Mouse (Mus musculus) neural tube, embryonic 13.5 days (tissue): ENCODE data around the gene Esyt1. TPM values are rescaled to one million over a fixed set of nuclear protein-coding genes. Genes with fewer than 3 reads are reported as not detected.
"Not testable (repeated sequence)": the region's sequence is repeated elsewhere in the genome, so short reads cannot be mapped to it uniquely, and the experiment has no call there.

ENCODE experiments used
- ATAC-seq: fragments of 200-750 bp; cut with Nextera tagmentation; 2 replicates; pipeline ENCODE4 v1.8.0; 2017; ENCODE audit warnings: low read depth, mild to moderate bottlenecking, moderate TSS enrichment, moderate library complexity
- H3K27ac ChIP-seq: fragments of 300-500 bp; sonication (generic); replicated peaks from 2 replicates; pipeline ENCODE4 v1.5.1; 2015; ENCODE audit warnings: moderate library complexity, mild to moderate bottlenecking, inconsistent platforms
- H3K27me3 ChIP-seq: fragments of 300-500 bp; sonication (generic); 2 replicates; pipeline ENCODE4 v1.6.1; 2015; ENCODE audit warnings: mild to moderate bottlenecking, inconsistent platforms
- H3K36me3 ChIP-seq: fragments of 300-500 bp; sonication (generic); 2 replicates; pipeline ENCODE4 v1.6.1; 2015; ENCODE audit warnings: mild to moderate bottlenecking, inconsistent platforms
- H3K4me1 ChIP-seq: fragments of 300-500 bp; sonication (generic); replicated peaks from 2 replicates; pipeline ENCODE4 v1.6.1; 2015; ENCODE audit warnings: inconsistent platforms
- H3K4me2 ChIP-seq: fragments of 300-500 bp; sonication (generic); 2 replicates; pipeline ENCODE4 v1.6.1; 2015; ENCODE audit warnings: inconsistent platforms, mild to moderate bottlenecking, moderate library complexity
- H3K4me3 ChIP-seq: fragments of 300-500 bp; sonication (generic); 2 replicates; pipeline ENCODE4 v1.5.1; 2015; ENCODE audit warnings: mild to moderate bottlenecking, inconsistent platforms
- H3K9ac ChIP-seq: fragments of 300-500 bp; sonication (generic); 2 replicates; pipeline ENCODE4 v1.6.1; 2015; ENCODE audit warnings: moderate library complexity, mild to moderate bottlenecking, inconsistent platforms
- H3K9me3 ChIP-seq: fragments of 300-500 bp; sonication (generic); 2 replicates; pipeline ENCODE4 v1.6.1; 2016; ENCODE audit warnings: inconsistent platforms
- WGBS: fragments of 180-500 bp; shearing (Covaris S2); methylation state at CpG from one replicate; pipeline ENCODE4 v1.1.7; 2015; 5-methylcytosine and 5-hydroxymethylcytosine counted together
- polyA plus RNA-seq: library from polyadenylated mRNA; unstranded; fragments of >200 nt; fragmentation: Nextera tagmentation; extraction: Ambion mirVana; gene quantifications from 2 replicates; pipeline ENCODE4 v1.2.1, GENCODE M21; 2015

Gene Esyt1
- polyA plus RNA-seq, 1 experiment from 2014 or later = 35.1 TPM

- H3K4me3 ChIP-seq = peak overlapping the region; percentile 82
- H3K9ac ChIP-seq = peak overlapping the region; percentile 97
- ATAC-seq = 0 out of 2 replicates have a peak, but pooled peaks have one; percentile 3
- peaks cover 27% of the 10 kb centered on the region for H3K4me1 ChIP-seq
- H3K36me3 ChIP-seq = peaks cover 26% of the 10 kb centered on the region
- H3K27ac ChIP-seq = peak overlapping the region; percentile 97
- H3K4me2 ChIP-seq = peak overlapping the region; percentile 86
- H3K9me3 ChIP-seq, H3K27me3 ChIP-seq: not testable (repeated sequence)
- 1% methylated on average over 30 of the region's 30 CpGs for WGBS
Measured at GRCm38 (mm10) chr10:128548051-128548791, 22.6 kb upstream of the Esyt1 start.

DNA sequence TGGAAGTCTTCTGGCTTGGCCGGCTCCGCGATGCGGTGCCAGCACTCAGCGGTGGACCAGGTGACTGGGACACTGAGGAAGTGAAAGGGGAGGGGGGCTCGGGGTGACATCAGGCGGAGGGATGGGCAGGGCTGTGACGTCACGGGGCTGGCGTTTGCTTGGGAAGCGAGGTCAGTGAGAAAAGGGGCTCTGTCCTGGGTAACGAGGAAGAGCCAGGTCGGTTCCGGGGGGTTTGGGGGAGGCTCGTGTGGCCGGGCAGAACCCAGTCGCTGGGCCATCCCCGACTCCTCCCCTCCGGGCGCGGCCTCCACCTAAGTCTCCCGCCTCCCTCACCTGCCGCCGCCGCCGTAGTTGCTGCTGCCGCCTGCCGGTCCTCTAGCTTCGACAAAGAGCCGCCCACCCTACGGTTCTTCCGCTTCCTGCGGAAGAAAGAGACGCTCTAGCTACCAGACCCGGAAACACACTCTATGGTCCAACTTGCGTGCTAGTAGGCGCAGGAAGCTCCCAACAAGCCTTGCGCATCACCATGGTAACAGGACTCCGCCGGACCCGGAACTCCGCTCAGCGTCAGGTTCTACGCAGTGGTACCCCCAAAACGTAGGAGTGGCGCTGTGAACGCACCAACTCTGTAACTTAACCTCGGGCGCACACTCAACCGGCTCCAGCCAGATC, 21.8 kb upstream of the Esyt1 start, which contains the start of gene Zc3h10:
Zc3h10 (minus strand) TSS at position 414 of the 672 bp plus-strand sequence.
- under 1% methylated on average over 38 of the region's 50 CpGs for WGBS
- H3K4me2 ChIP-seq = peak within 1 kb of the TSS; percentile 86
- H3K4me1 ChIP-seq = peaks cover 30% of the 10 kb centered on the region
- peak within 1 kb of the TSS; percentile 97 for H3K27ac ChIP-seq
- no peaks in the 10 kb centered on the region for H3K27me3 ChIP-seq
- H3K9ac ChIP-seq = peak within 1 kb of the TSS; percentile 97
- H3K4me3 ChIP-seq = peak within 1 kb of the TSS; percentile 82
- no peaks in the 10 kb centered on the region for H3K9me3 ChIP-seq
- H3K36me3 ChIP-seq = peaks cover 34% of the 10 kb centered on the region
- peak; percentile 91 for ATAC-seq

DNA sequence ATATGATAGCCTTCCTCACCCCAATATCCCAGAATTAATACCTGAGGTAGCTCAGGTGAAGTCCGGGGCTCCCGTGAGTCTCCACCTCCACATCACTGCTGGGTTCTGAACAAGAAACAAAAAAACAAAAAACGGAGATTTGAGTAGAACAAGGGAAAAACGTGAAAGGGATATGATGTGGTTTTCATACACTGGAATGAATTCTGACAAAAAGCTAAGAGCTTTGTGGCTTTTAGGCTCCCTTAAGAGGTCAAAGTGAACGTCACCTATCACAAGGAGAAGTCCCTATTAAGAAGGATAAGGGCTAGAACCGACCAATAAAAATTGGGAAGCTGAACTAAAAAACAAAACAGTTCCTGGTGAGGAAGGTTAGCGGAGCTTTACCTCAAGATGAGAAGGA, 21.1 kb upstream of the Esyt1 start:
- Histone ChIP-seq H3K9ac (peak overlapping the region; percentile 97), H3K27me3 (no peaks in the 10 kb centered on the region), H3K36me3 (peaks cover 40% of the 10 kb centered on the region), H3K9me3 (no peaks in the 10 kb centered on the region), H3K4me3 (peak overlapping the region; percentile 82), H3K4me2 (peak overlapping the region; percentile 86), H3K27ac (peak overlapping the region; percentile 97), H3K4me1 (peaks cover 30% of the 10 kb centered on the region)
- no peak for ATAC-seq
- WGBS = 28% methylated on average over 7 of the region's 7 CpGs

- peak overlapping the region; percentile 97; the same call in 1 of the 2 replicates for H3K9ac ChIP-seq
- H3K27ac ChIP-seq = peak overlapping the region; percentile 97; the same call in 1 of the 2 replicates
- H3K9me3 ChIP-seq = no peaks in the 10 kb centered on the region
- ATAC-seq = no peak
- peak overlapping the region; percentile 86 for H3K4me2 ChIP-seq
- H3K4me3 ChIP-seq = peak overlapping the region; percentile 82
- H3K4me1 ChIP-seq = peaks cover 30% of the 10 kb centered on the region
- 17% methylated on average over 4 of the region's 4 CpGs for WGBS
- no peaks in the 10 kb centered on the region for H3K27me3 ChIP-seq
- H3K36me3 ChIP-seq = peaks cover 43% of the 10 kb centered on the region
Measured at GRCm38 (mm10) chr10:128546361-128546760, 20.7 kb upstream of the Esyt1 start.

GRCm38 (mm10) chr10:128545570-128545898, 19.9 kb upstream of the Esyt1 start:
- ATAC-seq = no peak
- 94% methylated on average over 3 of the region's 3 CpGs for WGBS
- no peaks in the 10 kb centered on the region for H3K9me3 ChIP-seq

GRCm38 (mm10) chr10:128544674-128545569, 19.3 kb upstream of the Esyt1 start:
- Histone ChIP-seq H3K4me1 (peaks cover 30% of the 10 kb centered on the region), H3K27me3 (no peaks in the 10 kb centered on the region), H3K4me2 (no peak overlapping the region), H3K36me3 (peaks cover 48% of the 10 kb centered on the region), H3K4me3 (no peak overlapping the region), H3K9ac (no peak overlapping the region), H3K27ac (no peak overlapping the region), H3K9me3 (no peaks in the 10 kb centered on the region)
- 94% methylated on average over 37 of the region's 37 CpGs for WGBS
- no peak for ATAC-seq

More at GRCm38 (mm10) chr10:128545570-128545898, 19.9 kb upstream of the Esyt1 start:
- no peaks in the 10 kb centered on the region for H3K27me3 ChIP-seq
- no peak overlapping the region for H3K27ac ChIP-seq
- no peak overlapping the region for H3K9ac ChIP-seq
- peaks cover 48% of the 10 kb centered on the region for H3K36me3 ChIP-seq
- H3K4me1 ChIP-seq = peaks cover 30% of the 10 kb centered on the region
- no peak overlapping the region for H3K4me3 ChIP-seq
- H3K4me2 ChIP-seq = no peak overlapping the region

DNA sequence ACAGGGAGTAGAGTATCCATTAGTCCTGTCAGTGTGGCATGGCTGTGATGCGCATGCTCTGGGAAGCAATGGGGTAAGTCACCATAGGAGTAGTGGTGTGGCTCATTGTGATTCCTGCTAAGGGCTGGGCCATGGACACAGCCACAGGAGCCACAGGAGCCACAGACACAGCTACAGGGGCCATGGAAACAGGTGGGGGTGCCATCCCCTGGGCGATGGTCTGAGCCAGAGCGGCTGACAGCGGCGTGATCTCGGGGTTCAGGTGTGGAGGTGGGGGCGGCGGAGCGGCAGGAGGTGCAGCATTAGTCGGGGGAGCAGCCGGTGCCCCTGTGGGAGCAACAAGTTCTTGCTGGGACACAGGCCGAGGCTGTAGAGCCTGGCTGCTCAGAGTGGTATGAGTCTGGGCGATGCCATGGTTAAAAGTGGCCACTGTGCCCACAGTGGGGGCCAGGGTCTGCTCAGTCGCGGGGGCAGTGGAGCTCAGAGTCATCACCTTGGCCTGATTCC, 18.5 kb upstream of the Esyt1 start:
- ATAC-seq = no peak
- Histone ChIP-seq H3K4me1 (peaks cover 26% of the 10 kb centered on the region), H3K4me3 (no peak overlapping the region), H3K27me3 (no peaks in the 10 kb centered on the region), H3K9ac (no peak overlapping the region), H3K27ac (no peak overlapping the region), H3K9me3 (no peaks in the 10 kb centered on the region), H3K4me2 (no peak overlapping the region), H3K36me3 (peaks cover 48% of the 10 kb centered on the region)
- WGBS = 98% methylated on average over 15 of the region's 15 CpGs

- no peak overlapping the region for H3K27ac ChIP-seq
- H3K4me3 ChIP-seq = no peak overlapping the region
- 69% methylated on average over 2 of the region's 2 CpGs for WGBS
- peaks cover 48% of the 10 kb centered on the region for H3K36me3 ChIP-seq
- peaks cover 26% of the 10 kb centered on the region for H3K4me1 ChIP-seq
- H3K9ac ChIP-seq = no peak overlapping the region
- no peaks in the 10 kb centered on the region for H3K9me3 ChIP-seq
- H3K4me2 ChIP-seq = no peak overlapping the region
- H3K27me3 ChIP-seq = no peaks in the 10 kb centered on the region
- ATAC-seq = no peak
Measured at GRCm38 (mm10) chr10:128543100-128543499, 17.4 kb upstream of the Esyt1 start.

GRCm38 (mm10) chr10:128538340-128538870, 12.7 kb upstream of the Esyt1 start:
- Histone ChIP-seq H3K36me3 (peaks cover 23% of the 10 kb centered on the region), H3K4me3 (no peak overlapping the region), H3K27me3 (no peaks in the 10 kb centered on the region), H3K27ac (no peak overlapping the region), H3K9ac (no peak overlapping the region), H3K4me1 (peaks cover 10% of the 10 kb centered on the region; the same call in 1 of the 2 replicates), H3K4me2 (no peak overlapping the region), H3K9me3 (no peaks in the 10 kb centered on the region)
- 88% methylated on average over 1 of the region's 1 CpGs for WGBS
- ATAC-seq = no peak

DNA sequence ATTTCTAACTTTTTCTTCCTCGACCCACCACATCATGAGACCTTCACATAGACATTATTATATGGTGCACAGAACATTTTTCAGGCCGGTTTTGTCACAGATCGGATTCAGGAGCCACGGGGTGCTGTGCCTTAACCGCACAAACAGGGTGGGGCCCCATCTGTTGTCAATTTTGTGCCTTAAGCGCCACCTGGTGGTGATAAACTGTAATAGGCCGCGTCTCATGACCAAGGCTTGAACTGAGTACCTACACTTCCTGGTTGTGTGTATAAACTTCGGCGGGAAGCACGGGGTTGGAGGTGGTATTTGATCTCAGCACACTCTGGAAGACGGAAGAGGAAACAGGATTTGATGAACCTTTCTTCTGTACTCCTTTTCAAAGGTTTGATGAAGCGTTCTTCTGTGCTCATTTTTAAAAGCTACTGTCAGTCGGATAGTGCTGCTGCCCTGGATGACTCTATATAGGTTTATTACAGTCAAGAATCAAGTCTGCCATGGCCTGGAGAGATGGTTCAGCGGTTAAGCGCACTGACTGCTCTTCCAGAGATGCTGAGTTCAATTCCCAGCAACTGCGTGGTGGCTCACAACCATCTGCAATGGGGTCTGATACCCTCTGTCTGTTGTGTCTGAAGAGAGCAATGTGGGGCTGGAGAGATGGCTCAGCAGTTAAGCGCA, 10.7 kb upstream of the Esyt1 start:
- ATAC-seq = peak; percentile 92
- H3K36me3 ChIP-seq = peaks cover 5% of the 10 kb centered on the region
- peak overlapping the region; percentile 15; the same call in 1 of the 2 replicates for H3K4me3 ChIP-seq
- 19% methylated on average over 18 of the region's 18 CpGs for WGBS
- peak overlapping the region; percentile 46 for H3K4me2 ChIP-seq
- H3K27me3 ChIP-seq = no peaks in the 10 kb centered on the region
- no peaks in the 10 kb centered on the region for H3K9me3 ChIP-seq
- H3K27ac ChIP-seq = no peak overlapping the region
- H3K9ac ChIP-seq = peak overlapping the region; percentile 50
- 0 out of 2 replicates have a peak, but pooled peaks cover 5% of the 10 kb centered on the region for H3K4me1 ChIP-seq
